Mouse (Mus musculus) limb, embryonic 13.5 days (tissue): ENCODE measurements around the gene Tmem171. TPM values are rescaled to one million over a fixed set of nuclear protein-coding genes. Genes with fewer than 3 reads are reported as not detected.

Source experiments
- ATAC-seq: fragments of 200-750 bp; cut with Nextera tagmentation; 2 replicates; pipeline ENCODE4 v1.8.0; 2017; ENCODE audit warnings: low read depth, moderate number of reproducible peaks, moderate TSS enrichment; ENCODE audit not compliant: low FRiP score
- H3K27ac ChIP-seq: fragments of 300-500 bp; sonication (generic); 2 replicates; pipeline ENCODE4 v1.5.1; 2015; ENCODE audit warnings: inconsistent platforms, mild to moderate bottlenecking, moderate library complexity
- H3K27me3 ChIP-seq: fragments of 300-500 bp; sonication (generic); 2 replicates; pipeline ENCODE4 v1.6.1; 2015; ENCODE audit warnings: mild to moderate bottlenecking, inconsistent platforms
- H3K36me3 ChIP-seq: fragments of 300-500 bp; sonication (generic); 2 replicates; pipeline ENCODE4 v1.6.1; 2015; ENCODE audit warnings: inconsistent platforms, mild to moderate bottlenecking, moderate library complexity
- H3K4me1 ChIP-seq: fragments of 300-500 bp; sonication (generic); 2 replicates; pipeline ENCODE4 v1.6.1; 2015; ENCODE audit warnings: inconsistent platforms
- H3K4me2 ChIP-seq: fragments of 300-500 bp; sonication (generic); replicated peaks from 2 replicates; pipeline ENCODE4 v1.6.1; 2015; ENCODE audit warnings: inconsistent platforms, mild to moderate bottlenecking, moderate library complexity
- H3K4me3 ChIP-seq: fragments of 300-500 bp; sonication (generic); 2 replicates; pipeline ENCODE4 v1.5.1; 2015; ENCODE audit warnings: moderate library complexity, mild to moderate bottlenecking, inconsistent platforms
- H3K9ac ChIP-seq: fragments of 300-500 bp; sonication (generic); 2 replicates; pipeline ENCODE4 v1.6.1; 2015; ENCODE audit warnings: mild to moderate bottlenecking, inconsistent platforms
- H3K9me3 ChIP-seq: fragments of 300-500 bp; sonication (generic); 2 replicates; pipeline ENCODE4 v1.6.1; 2016; ENCODE audit warnings: inconsistent platforms
- WGBS: fragments of 180-500 bp; shearing (Covaris S2); methylation state at CpG from one replicate; pipeline ENCODE4 v1.1.7; 2015; 5-methylcytosine and 5-hydroxymethylcytosine counted together
- polyA plus RNA-seq: library from polyadenylated mRNA; unstranded; fragments of >200 nt; fragmentation: Nextera tagmentation; extraction: Ambion mirVana; gene quantifications from 2 replicates; pipeline ENCODE4 v1.2.1, GENCODE M21; 2015

The Tmem171 gene
- polyA plus RNA-seq, 1 experiment from 2014 or later, result 0.34 TPM

GRCm38 (mm10) chr13:98690886-98691285 is 3.7 kb downstream of the Tmem171 start:
- Histone ChIP-seq H3K9me3 (no peaks in the 10 kb centered on the region), H3K9ac (no peak overlapping the region), H3K4me3 (no peak overlapping the region), H3K4me1 (peaks cover 21% of the 10 kb centered on the region), H3K27me3 (peaks cover 52% of the 10 kb centered on the region), H3K4me2 (no peak overlapping the region), H3K27ac (no peak overlapping the region), H3K36me3 (no peaks in the 10 kb centered on the region)
- WGBS, result 83% methylated on average over 11 of the region's 11 CpGs
- no peak for ATAC-seq

- Histone ChIP-seq H3K36me3 (no peaks in the 10 kb centered on the region), H3K27me3 (peaks cover 41% of the 10 kb centered on the region), H3K9ac (no peak overlapping the region), H3K4me1 (peaks cover 13% of the 10 kb centered on the region), H3K9me3 (no peaks in the 10 kb centered on the region), H3K27ac (no peak overlapping the region), H3K4me3 (no peak overlapping the region), H3K4me2 (no peak overlapping the region)
- ATAC-seq, result no peak
- 64% methylated on average over 11 of the region's 11 CpGs for WGBS
These were observed 4.9 kb downstream of the Tmem171 start for GRCm38 (mm10) chr13:98689605-98690290.

GRCm38 (mm10) chr13:98687931-98688330 is 6.7 kb downstream of the Tmem171 start:
- H3K4me2 ChIP-seq, result no peak overlapping the region
- 58% methylated on average over 9 of the region's 9 CpGs for WGBS
- H3K27ac ChIP-seq, result no peak overlapping the region
- H3K36me3 ChIP-seq, result no peaks in the 10 kb centered on the region
- H3K27me3 ChIP-seq, result peaks cover 24% of the 10 kb centered on the region; the same call in 1 of the 2 replicates
- no peaks in the 10 kb centered on the region; the same call in 1 of the 2 replicates for H3K9me3 ChIP-seq
- peaks cover 13% of the 10 kb centered on the region; the same call in 1 of the 2 replicates for H3K4me1 ChIP-seq
- H3K9ac ChIP-seq, result no peak overlapping the region
- H3K4me3 ChIP-seq, result no peak overlapping the region
- no peak for ATAC-seq

GRCm38 (mm10) chr13:98684144-98684900 is 10.3 kb downstream of the Tmem171 start:
- Histone ChIP-seq H3K27me3 (peaks cover 7% of the 10 kb centered on the region; the same call in 1 of the 2 replicates), H3K9me3 (no peaks in the 10 kb centered on the region; the same call in 1 of the 2 replicates), H3K4me1 (peaks cover 22% of the 10 kb centered on the region), H3K27ac (no peak overlapping the region), H3K4me3 (no peak overlapping the region), H3K36me3 (no peaks in the 10 kb centered on the region), H3K9ac (no peak overlapping the region), H3K4me2 (no peak overlapping the region)
- 0 out of 2 replicates have a peak, but pooled peaks have one; percentile 30 for ATAC-seq
- 44% methylated on average over 9 of the region's 9 CpGs for WGBS

- H3K4me3 ChIP-seq, result no peak overlapping the region
- no peak overlapping the region for H3K4me2 ChIP-seq
- WGBS, result 82% methylated on average over 2 of the region's 2 CpGs
These were observed 11.2 kb downstream of the Tmem171 start for GRCm38 (mm10) chr13:98683412-98683811.

GRCm38 (mm10) chr13:98680470-98681060 is 14.1 kb downstream of the Tmem171 start:
- 79% methylated on average over 5 of the region's 5 CpGs for WGBS
- no peak overlapping the region for H3K9ac ChIP-seq
- H3K27ac ChIP-seq, result no peak overlapping the region
- H3K36me3 ChIP-seq, result no peaks in the 10 kb centered on the region
- H3K4me1 ChIP-seq, result peaks cover 17% of the 10 kb centered on the region
- no peaks in the 10 kb centered on the region for H3K27me3 ChIP-seq
- H3K4me2 ChIP-seq, result no peak overlapping the region
- H3K9me3 ChIP-seq, result no peaks in the 10 kb centered on the region; the same call in 1 of the 2 replicates
- no peak for ATAC-seq
- no peak overlapping the region for H3K4me3 ChIP-seq

More at GRCm38 (mm10) chr13:98683412-98683811, 11.2 kb downstream of the Tmem171 start:
- Histone ChIP-seq H3K27me3 (peaks cover 7% of the 10 kb centered on the region; the same call in 1 of the 2 replicates), H3K4me1 (peaks cover 22% of the 10 kb centered on the region), H3K36me3 (no peaks in the 10 kb centered on the region), H3K27ac (no peak overlapping the region), H3K9ac (no peak overlapping the region), H3K9me3 (no peaks in the 10 kb centered on the region; the same call in 1 of the 2 replicates)
- no peak for ATAC-seq

GRCm38 (mm10) chr13:98679631-98680041 is 15.0 kb downstream of the Tmem171 start:
- H3K27ac ChIP-seq, result no peak overlapping the region
- H3K4me2 ChIP-seq, result no peak overlapping the region
- no peaks in the 10 kb centered on the region for H3K36me3 ChIP-seq

GRCm38 (mm10) chr13:98679230-98679629 is 15.4 kb downstream of the Tmem171 start:
- Histone ChIP-seq H3K36me3 (no peaks in the 10 kb centered on the region), H3K27me3 (no peaks in the 10 kb centered on the region), H3K4me3 (no peak overlapping the region), H3K27ac (no peak overlapping the region), H3K4me2 (no peak overlapping the region), H3K9ac (no peak overlapping the region), H3K4me1 (peaks cover 15% of the 10 kb centered on the region), H3K9me3 (no peaks in the 10 kb centered on the region; the same call in 1 of the 2 replicates)
- no peak for ATAC-seq
- WGBS, result 84% methylated on average over 1 of the region's 1 CpGs

More at GRCm38 (mm10) chr13:98679631-98680041, 15.0 kb downstream of the Tmem171 start:
- Histone ChIP-seq H3K27me3 (no peaks in the 10 kb centered on the region), H3K9ac (no peak overlapping the region), H3K4me1 (peaks cover 17% of the 10 kb centered on the region), H3K9me3 (no peaks in the 10 kb centered on the region; the same call in 1 of the 2 replicates), H3K4me3 (no peak overlapping the region)
- no peak for ATAC-seq
- 45% methylated on average over 4 of the region's 4 CpGs for WGBS

GRCm38 (mm10) chr13:98673922-98674321 is 20.7 kb downstream of the Tmem171 start:
- no peaks in the 10 kb centered on the region for H3K9me3 ChIP-seq
- no peaks in the 10 kb centered on the region for H3K36me3 ChIP-seq
- no peak overlapping the region for H3K4me3 ChIP-seq
- H3K9ac ChIP-seq, result no peak overlapping the region
- no peak for ATAC-seq
- WGBS, result 77% methylated on average over 4 of the region's 4 CpGs
- no peak overlapping the region for H3K4me2 ChIP-seq
- H3K27ac ChIP-seq, result no peak overlapping the region
- no peaks in the 10 kb centered on the region for H3K27me3 ChIP-seq
- H3K4me1 ChIP-seq, result no peaks in the 10 kb centered on the region

- no peaks in the 10 kb centered on the region for H3K27me3 ChIP-seq
- H3K9ac ChIP-seq, result no peak overlapping the region
- H3K36me3 ChIP-seq, result no peaks in the 10 kb centered on the region
- H3K27ac ChIP-seq, result no peak overlapping the region
- 70% methylated on average over 3 of the region's 3 CpGs for WGBS
- no peak overlapping the region for H3K4me3 ChIP-seq
- ATAC-seq, result no peak
- no peaks in the 10 kb centered on the region; the same call in 1 of the 2 replicates for H3K9me3 ChIP-seq
- H3K4me2 ChIP-seq, result no peak overlapping the region
- H3K4me1 ChIP-seq, result 0 out of 2 replicates have a peak, but pooled peaks cover 6% of the 10 kb centered on the region
These were observed 25.3 kb downstream of the Tmem171 start for GRCm38 (mm10) chr13:98669296-98669695.

- ATAC-seq, result no peak
- Histone ChIP-seq H3K9me3 (peaks cover under 1% of the 10 kb centered on the region; the same call in 1 of the 2 replicates), H3K27me3 (no peaks in the 10 kb centered on the region), H3K27ac (no peak overlapping the region), H3K4me1 (0 out of 2 replicates have a peak, but pooled peaks cover 6% of the 10 kb centered on the region), H3K9ac (no peak overlapping the region), H3K36me3 (no peaks in the 10 kb centered on the region), H3K4me3 (no peak overlapping the region), H3K4me2 (no peak overlapping the region)
- WGBS, result 67% methylated on average over 3 of the region's 3 CpGs
These were observed 27.3 kb downstream of the Tmem171 start for GRCm38 (mm10) chr13:98667316-98667715.

- Histone ChIP-seq H3K4me2 (no peak overlapping the region), H3K4me3 (no peak overlapping the region), H3K9me3 (peaks cover 5% of the 10 kb centered on the region; the same call in 1 of the 2 replicates), H3K36me3 (no peaks in the 10 kb centered on the region), H3K4me1 (0 out of 2 replicates have a peak, but pooled peaks cover 6% of the 10 kb centered on the region), H3K27me3 (no peaks in the 10 kb centered on the region), H3K9ac (no peak overlapping the region), H3K27ac (no peak overlapping the region)
- 84% methylated on average over 10 of the region's 10 CpGs for WGBS
- no peak for ATAC-seq
These were observed 29.4 kb downstream of the Tmem171 start for GRCm38 (mm10) chr13:98665240-98665639.
